Mouse (Mus musculus): Measurements from ENCODE around the gene Hexdc. TPM values are rescaled to one million over a fixed set of nuclear protein-coding genes. Genes with fewer than 3 reads are reported as not detected.

The Hexdc gene
- polyA plus RNA-seq, 1 experiment from 2014 or later: 7.3 TPM

DNA sequence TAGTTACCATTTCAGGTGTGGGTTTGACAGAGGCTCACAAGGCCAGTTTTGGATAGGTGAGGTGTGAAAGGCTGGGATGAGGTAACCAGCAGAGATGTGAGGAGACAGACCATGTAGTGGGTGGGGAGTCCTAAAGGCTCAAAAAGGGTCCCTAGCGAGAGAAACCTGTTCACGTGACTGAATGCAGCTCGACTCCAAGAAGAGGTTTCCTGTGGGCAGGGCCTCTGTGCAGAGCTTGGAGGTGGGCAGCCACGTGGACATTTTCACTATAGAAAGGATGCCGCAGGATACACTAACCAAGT, 423 bp upstream of the Hexdc start:
- H3K27ac ChIP-seq (replicated peaks; ENCODE audit: low read depth, low read length): peak overlapping the region; percentile 81; the same call in 1 of the 2 replicates
- peaks cover 13% of the 10 kb centered on the region; the same call in 1 of the 2 replicates for H3K36me3 ChIP-seq (ENCODE audit: control insufficient read depth, insufficient read depth, low read length)
- H3K4me1 ChIP-seq (ENCODE audit: control insufficient read depth, insufficient read depth, low read length): peaks cover 4% of the 10 kb centered on the region; the same call in 1 of the 2 replicates
- DNase-seq (ENCODE audit: low spot score): no peak
- WGBS: 0% methylated on average over 5 of the region's 5 CpGs
- peak overlapping the region; percentile 77; the same call in 1 of the 2 replicates for H3K9ac ChIP-seq (ENCODE audit: low read depth, low read length)
- no peaks in the 10 kb centered on the region for H3K27me3 ChIP-seq (replicated peaks; ENCODE audit: control insufficient read depth, insufficient read depth, low read length)
- H3K4me3 ChIP-seq (ENCODE audit: low read depth, low read length): peak overlapping the region; percentile 72
- no peaks in the 10 kb centered on the region for H3K9me3 ChIP-seq (ENCODE audit: control insufficient read depth, low read length)
- no peak for ATAC-seq (ENCODE audit: low read depth)
- H3K4me2 ChIP-seq (ENCODE audit: low read depth, low read length): peak overlapping the region; percentile 69

DNA sequence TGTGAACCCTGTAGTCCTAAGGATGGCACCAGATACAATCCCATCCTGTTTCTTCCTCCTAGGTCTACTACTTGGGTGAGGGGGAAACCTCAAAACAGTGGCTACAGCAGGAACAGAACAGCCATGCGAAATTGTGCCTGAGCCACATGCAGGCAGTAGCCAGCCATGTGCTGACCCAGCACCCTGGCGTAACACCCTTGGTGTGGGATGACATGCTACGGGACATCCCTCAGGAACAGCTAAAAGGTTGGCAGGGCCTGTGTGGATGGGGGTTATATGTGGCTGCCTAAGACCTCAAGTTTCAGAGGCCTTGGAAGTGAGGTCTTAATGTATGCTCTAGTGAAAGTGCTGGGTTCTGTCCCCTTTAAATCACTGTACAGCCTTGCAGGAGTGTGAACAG, 12.6 kb downstream of the Hexdc start:
- no peak for DNase-seq (ENCODE audit: low spot score)
- H3K36me3 ChIP-seq (ENCODE audit: control insufficient read depth, insufficient read depth, low read length): peaks cover 65% of the 10 kb centered on the region
- 92% methylated on average over 3 of the region's 3 CpGs for WGBS
- H3K27me3 ChIP-seq (replicated peaks; ENCODE audit: control insufficient read depth, insufficient read depth, low read length): no peaks in the 10 kb centered on the region
- no peak overlapping the region for H3K27ac ChIP-seq (replicated peaks; ENCODE audit: low read depth, low read length)
- no peak overlapping the region for H3K4me3 ChIP-seq (ENCODE audit: low read depth, low read length)
- no peak overlapping the region for H3K9ac ChIP-seq (ENCODE audit: low read depth, low read length)
- no peaks in the 10 kb centered on the region for H3K4me1 ChIP-seq (ENCODE audit: control insufficient read depth, insufficient read depth, low read length)
- no peak for ATAC-seq (ENCODE audit: low read depth)
- no peaks in the 10 kb centered on the region for H3K9me3 ChIP-seq (ENCODE audit: control insufficient read depth, low read length)
- H3K4me2 ChIP-seq (ENCODE audit: low read depth, low read length): no peak overlapping the region

DNA sequence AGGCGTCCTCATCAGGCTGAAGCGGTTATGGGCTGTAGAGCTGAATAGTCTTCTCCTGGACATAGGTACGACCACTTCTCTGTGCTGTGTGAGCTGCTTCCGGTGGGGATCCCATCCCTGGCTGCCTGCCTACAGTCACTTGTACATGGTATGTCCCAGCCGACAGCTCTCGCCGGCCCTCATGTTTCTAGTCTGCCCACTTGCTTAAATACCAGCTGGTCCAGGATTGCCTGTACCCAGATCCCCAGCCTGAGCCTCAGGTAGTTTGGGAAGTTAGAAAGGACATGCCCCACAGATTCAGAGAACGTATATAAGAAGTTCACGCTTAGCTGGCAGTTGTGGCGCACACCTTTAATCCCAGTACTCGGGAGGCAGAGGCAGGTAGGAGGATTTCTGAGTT, 15.5 kb downstream of the Hexdc start:
- ATAC-seq (ENCODE audit: low read depth): no peak
- H3K4me1 ChIP-seq (ENCODE audit: control insufficient read depth, insufficient read depth, low read length): no peaks in the 10 kb centered on the region
- 90% methylated on average over 11 of the region's 11 CpGs for WGBS
- no peak overlapping the region for H3K9ac ChIP-seq (ENCODE audit: low read depth, low read length)
- peaks cover 78% of the 10 kb centered on the region for H3K36me3 ChIP-seq (ENCODE audit: control insufficient read depth, insufficient read depth, low read length)
- no peak overlapping the region for H3K27ac ChIP-seq (replicated peaks; ENCODE audit: low read depth, low read length)
- no peak overlapping the region for H3K4me2 ChIP-seq (ENCODE audit: low read depth, low read length)
- DNase-seq (ENCODE audit: low spot score): no peak
- no peaks in the 10 kb centered on the region for H3K9me3 ChIP-seq (ENCODE audit: control insufficient read depth, low read length)
- H3K27me3 ChIP-seq (replicated peaks; ENCODE audit: control insufficient read depth, insufficient read depth, low read length): no peaks in the 10 kb centered on the region
- H3K4me3 ChIP-seq (ENCODE audit: low read depth, low read length): no peak overlapping the region

DNA sequence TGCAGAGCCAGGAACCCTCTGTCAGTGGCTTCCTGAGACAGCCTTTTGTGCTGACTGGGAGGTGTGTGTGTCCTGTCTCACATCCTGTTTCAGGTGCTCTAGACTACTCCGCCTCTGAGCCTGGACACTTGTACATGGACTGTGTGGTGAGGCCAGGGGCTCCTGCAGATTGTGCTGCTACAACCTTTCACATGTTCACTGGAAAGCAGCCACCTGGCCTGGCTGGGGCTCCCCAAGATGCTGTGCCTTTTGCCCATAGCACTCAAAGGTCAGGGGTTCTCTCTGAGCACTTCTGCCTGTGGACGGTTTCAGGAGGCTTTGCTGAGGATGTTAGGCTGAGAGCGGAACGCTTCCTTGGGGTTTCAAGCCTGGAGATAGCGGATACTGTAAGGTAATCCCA, 16.5 kb downstream of the Hexdc start:
- no peaks in the 10 kb centered on the region for H3K27me3 ChIP-seq (replicated peaks; ENCODE audit: control insufficient read depth, insufficient read depth, low read length)
- no peaks in the 10 kb centered on the region for H3K4me1 ChIP-seq (ENCODE audit: control insufficient read depth, insufficient read depth, low read length)
- no peak for DNase-seq (ENCODE audit: low spot score)
- H3K36me3 ChIP-seq (ENCODE audit: control insufficient read depth, insufficient read depth, low read length): peaks cover 88% of the 10 kb centered on the region
- WGBS: 86% methylated on average over 5 of the region's 5 CpGs
- no peak overlapping the region for H3K27ac ChIP-seq (replicated peaks; ENCODE audit: low read depth, low read length)
- H3K9me3 ChIP-seq (ENCODE audit: control insufficient read depth, low read length): no peaks in the 10 kb centered on the region
- no peak overlapping the region for H3K9ac ChIP-seq (ENCODE audit: low read depth, low read length)
- no peak for ATAC-seq (ENCODE audit: low read depth)
- no peak overlapping the region for H3K4me2 ChIP-seq (ENCODE audit: low read depth, low read length)
- H3K4me3 ChIP-seq (ENCODE audit: low read depth, low read length): no peak overlapping the region

DNA sequence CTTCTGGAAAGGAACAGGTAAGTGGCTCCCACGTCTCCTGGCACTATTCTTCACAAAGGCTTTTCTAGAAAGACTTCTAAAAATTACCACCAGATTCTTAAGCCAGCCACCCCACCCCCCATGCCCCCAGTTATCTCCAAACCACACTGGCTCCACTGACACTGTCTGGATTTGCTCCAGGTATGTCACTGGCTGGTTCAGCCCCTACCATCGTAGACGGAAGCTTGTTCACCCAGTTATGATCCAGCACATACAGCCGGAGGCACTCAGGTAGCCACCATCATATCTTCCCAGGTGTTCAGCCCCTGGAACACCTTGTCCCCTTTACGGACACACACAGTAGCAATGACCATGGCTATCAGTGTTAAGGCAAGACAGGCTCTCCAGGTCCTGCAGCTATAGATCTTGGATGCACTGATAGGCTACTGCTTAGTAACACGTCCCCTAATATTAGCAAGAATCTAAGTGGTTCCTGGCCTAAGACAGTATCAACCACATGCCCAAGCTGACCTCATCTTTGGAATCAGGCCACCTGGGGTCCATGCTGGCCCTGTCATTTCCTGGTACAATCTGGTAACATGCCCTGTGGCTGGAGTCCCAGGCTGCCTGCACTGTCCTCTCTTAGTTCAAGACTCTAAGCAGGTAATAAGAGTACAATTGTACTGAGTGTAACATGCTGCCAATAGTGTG, 17.2 kb downstream of the Hexdc start:
- no peak overlapping the region for H3K27ac ChIP-seq (replicated peaks; ENCODE audit: low read depth, low read length)
- no peak overlapping the region for H3K4me2 ChIP-seq (ENCODE audit: low read depth, low read length)
- H3K9ac ChIP-seq (ENCODE audit: low read depth, low read length): no peak overlapping the region
- H3K36me3 ChIP-seq (ENCODE audit: control insufficient read depth, insufficient read depth, low read length): peaks cover 90% of the 10 kb centered on the region
- H3K9me3 ChIP-seq (ENCODE audit: control insufficient read depth, low read length): no peaks in the 10 kb centered on the region
- no peak overlapping the region for H3K4me3 ChIP-seq (ENCODE audit: low read depth, low read length)
- H3K27me3 ChIP-seq (replicated peaks; ENCODE audit: control insufficient read depth, insufficient read depth, low read length): no peaks in the 10 kb centered on the region
- DNase-seq (ENCODE audit: low spot score) (no peak), ATAC-seq (ENCODE audit: low read depth) (no peak)
- 91% methylated on average over 6 of the region's 6 CpGs for WGBS
- no peaks in the 10 kb centered on the region for H3K4me1 ChIP-seq (ENCODE audit: control insufficient read depth, insufficient read depth, low read length)

DNA sequence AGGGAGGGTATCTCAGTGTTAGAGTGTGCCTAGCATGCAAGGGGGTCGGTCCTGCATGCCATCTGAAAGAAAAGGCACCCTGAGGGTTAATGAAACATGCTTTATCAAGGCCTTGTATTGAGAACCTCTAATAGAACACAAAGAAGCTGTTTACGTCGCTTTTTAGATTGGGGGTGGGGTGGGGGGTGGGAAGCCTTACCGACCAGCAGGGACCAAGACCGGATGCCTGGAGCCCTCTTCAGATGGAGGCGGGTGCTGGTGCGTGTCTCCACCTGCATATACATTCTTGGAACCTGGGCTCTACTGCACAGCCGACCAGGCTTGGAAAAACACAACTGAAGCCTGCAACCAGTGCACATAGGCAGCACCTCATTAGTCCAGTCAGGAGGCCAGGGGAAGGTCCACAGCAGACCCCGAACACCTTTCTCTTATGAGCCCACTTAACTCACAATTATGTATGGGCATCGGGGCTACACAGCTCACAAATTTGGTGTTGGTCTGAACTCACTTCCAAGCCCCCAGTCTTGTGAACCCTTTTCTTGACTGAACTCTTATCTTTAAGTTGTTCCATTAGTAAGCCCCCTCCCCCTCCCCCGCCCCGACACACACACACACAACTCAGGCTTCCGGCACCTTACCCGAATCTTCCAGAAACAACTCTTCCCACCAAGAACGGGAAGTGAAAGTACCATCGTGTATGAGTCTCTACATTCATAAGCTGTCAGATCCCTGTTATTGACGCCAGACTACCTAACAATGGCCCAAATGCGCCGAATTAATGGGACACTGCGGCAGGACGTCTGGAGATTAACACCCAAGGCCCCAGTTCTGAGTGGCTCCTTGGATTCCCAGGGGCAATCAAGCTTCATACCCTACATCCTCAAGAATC, 24.1 kb downstream of the Hexdc start:
- 23% methylated on average over 21 of the region's 21 CpGs for WGBS
- ATAC-seq (ENCODE audit: low read depth): no peak; the same call in 1 of the 2 replicates
- peak overlapping the region; percentile 84 for H3K27ac ChIP-seq (replicated peaks; ENCODE audit: low read depth, low read length)

DNA sequence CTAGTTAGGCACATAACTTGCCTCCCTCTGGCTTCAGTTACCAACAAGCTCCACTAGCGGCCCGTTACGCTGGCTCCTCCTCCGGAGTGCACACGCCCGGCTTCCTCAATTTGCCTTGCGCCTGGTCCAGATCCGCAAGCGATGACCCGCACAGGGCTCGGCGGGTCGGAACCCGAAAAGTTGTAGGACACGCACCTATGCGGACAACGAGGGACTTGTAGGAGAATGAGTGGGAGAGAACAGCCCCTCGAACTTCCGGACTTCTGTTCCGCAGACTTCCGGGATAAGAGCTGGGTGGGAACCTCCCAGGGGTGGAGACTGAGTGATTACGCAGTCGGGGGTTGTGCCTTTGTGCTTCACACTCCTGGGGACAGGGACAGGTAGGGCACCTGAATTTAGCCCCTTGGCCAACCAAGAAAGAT, 24.8 kb downstream of the Hexdc start, which contains the start of gene Cybc1:
Gene Cybc1 (minus strand): TSS at position 305 of the 422 bp plus-strand sequence.
- peaks cover 17% of the 10 kb centered on the region for H3K4me1 ChIP-seq (ENCODE audit: control insufficient read depth, insufficient read depth, low read length)
- WGBS: under 1% methylated on average over 23 of the region's 23 CpGs
- H3K27me3 ChIP-seq (replicated peaks; ENCODE audit: control insufficient read depth, insufficient read depth, low read length): no peaks in the 10 kb centered on the region
- peak within 1 kb of the TSS; percentile 84 for H3K9ac ChIP-seq (ENCODE audit: low read depth, low read length)
- peak; percentile 92 for ATAC-seq (ENCODE audit: low read depth)
- peak within 1 kb of the TSS; percentile 85 for H3K4me2 ChIP-seq (ENCODE audit: low read depth, low read length)
- no peaks in the 10 kb centered on the region for H3K9me3 ChIP-seq (ENCODE audit: control insufficient read depth, low read length)
- H3K4me3 ChIP-seq (ENCODE audit: low read depth, low read length): peak within 1 kb of the TSS; percentile 78
- peak; percentile 93 for DNase-seq (ENCODE audit: low spot score)
- H3K36me3 ChIP-seq (ENCODE audit: control insufficient read depth, insufficient read depth, low read length): peaks cover 35% of the 10 kb centered on the region
- H3K27ac ChIP-seq (replicated peaks; ENCODE audit: low read depth, low read length): peak within 1 kb of the TSS; percentile 84

More for the DNA sequence above, 24.1 kb downstream of the Hexdc start:
- Histone ChIP-seq H3K4me2 (ENCODE audit: low read depth, low read length) (peak overlapping the region; percentile 85), H3K9me3 (ENCODE audit: control insufficient read depth, low read length) (no peaks in the 10 kb centered on the region), H3K9ac (ENCODE audit: low read depth, low read length) (peak overlapping the region; percentile 84), H3K4me1 (ENCODE audit: control insufficient read depth, insufficient read depth, low read length) (peaks cover 17% of the 10 kb centered on the region), H3K4me3 (ENCODE audit: low read depth, low read length) (peak overlapping the region; percentile 78), H3K36me3 (ENCODE audit: control insufficient read depth, insufficient read depth, low read length) (peaks cover 41% of the 10 kb centered on the region), H3K27me3 (replicated peaks; ENCODE audit: control insufficient read depth, insufficient read depth, low read length) (no peaks in the 10 kb centered on the region)
- peak; percentile 32 for DNase-seq (ENCODE audit: low spot score)

DNA sequence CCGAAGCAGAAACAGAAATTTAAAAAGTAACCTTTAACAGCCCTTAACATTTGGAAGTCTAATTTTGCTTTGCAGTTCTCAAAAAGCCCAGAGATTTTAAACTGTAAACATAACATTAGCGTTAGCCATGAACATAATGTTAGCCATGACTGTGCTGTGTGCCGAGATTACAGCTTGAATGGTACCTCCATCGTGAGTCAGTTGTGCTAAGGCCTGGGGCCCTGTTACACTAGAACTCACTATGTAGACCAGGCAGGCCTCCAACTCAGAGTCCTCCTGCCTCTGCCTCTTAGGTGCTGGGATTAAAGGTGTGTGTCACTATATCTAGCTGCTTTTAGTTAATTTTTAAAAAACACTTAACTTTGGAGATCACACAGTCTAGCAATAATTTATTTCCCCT, 27.0 kb downstream of the Hexdc start:
- Histone ChIP-seq H3K9me3 (ENCODE audit: control insufficient read depth, low read length) (no peaks in the 10 kb centered on the region), H3K36me3 (ENCODE audit: control insufficient read depth, insufficient read depth, low read length) (peaks cover 13% of the 10 kb centered on the region), H3K27me3 (replicated peaks; ENCODE audit: control insufficient read depth, insufficient read depth, low read length) (no peaks in the 10 kb centered on the region), H3K4me2 (ENCODE audit: low read depth, low read length) (no peak overlapping the region), H3K4me1 (ENCODE audit: control insufficient read depth, insufficient read depth, low read length) (peaks cover 22% of the 10 kb centered on the region), H3K9ac (ENCODE audit: low read depth, low read length) (no peak overlapping the region), H3K27ac (replicated peaks; ENCODE audit: low read depth, low read length) (no peak overlapping the region), H3K4me3 (ENCODE audit: low read depth, low read length) (no peak overlapping the region)
- 78% methylated on average over 4 of the region's 4 CpGs for WGBS
- DNase-seq (ENCODE audit: low spot score): no peak
- no peak for ATAC-seq (ENCODE audit: low read depth)
